Mouse (Mus musculus) T-helper 2 cell (primary cell): ENCODE measurements around the gene 4930412O13Rik.

Experiments
- in situ Hi-C: fragments of 300-600 bp; cut with MboI, MseI; formaldehyde crosslinking; loops from one replicate; pipeline ENCODE4 v1.15.1; 2025; ENCODE audit warnings: high pct_unique_total_duplicates

The 4930412O13Rik gene

GRCm38 (mm10) chr2:9894836-9895593 lies 14.0 kb downstream of the 4930412O13Rik start:
- in situ Hi-C loops = loop anchor here (10.0 kb wide), 2 partner anchors 110 to 140 kb away; no protein-coding TSS in a partner anchor

- in situ Hi-C loops = loop anchor here (10.0 kb wide), 2 partner anchors 109 to 139 kb away; no protein-coding TSS in a partner anchor
Observed at GRCm38 (mm10) chr2:9896097-9896770, 15.2 kb downstream of the 4930412O13Rik start.

GRCm38 (mm10) chr2:9897846-9898245 lies 16.8 kb downstream of the 4930412O13Rik start:
- in situ Hi-C loops = loop anchor here (10.0 kb wide), 2 partner anchors 107 to 137 kb away; no protein-coding TSS in a partner anchor

- in situ Hi-C loops = no loop called here
Observed at GRCm38 (mm10) chr2:9903854-9904560, 23.0 kb downstream of the 4930412O13Rik start.

GRCm38 (mm10) chr2:9905995-9906394 lies 24.9 kb downstream of the 4930412O13Rik start:
- in situ Hi-C loops = loop anchor here (5.0 kb wide), 1 partner anchor 1234 kb away; no protein-coding TSS in a partner anchor

GRCm38 (mm10) chr2:9917602-9918001 lies 36.5 kb downstream of the 4930412O13Rik start:
- in situ Hi-C loops = no loop called here

- in situ Hi-C loops = no loop called here
Observed at GRCm38 (mm10) chr2:9918691-9919471, 37.8 kb downstream of the 4930412O13Rik start.

GRCm38 (mm10) chr2:9926194-9926904 lies 45.3 kb downstream of the 4930412O13Rik start:
- in situ Hi-C loops = no loop called here

GRCm38 (mm10) chr2:9926905-9927283 lies 45.8 kb downstream of the 4930412O13Rik start:
- in situ Hi-C loops = no loop called here
